Mouse (Mus musculus) CH12.LX (cell line): Measurements from ENCODE around the gene Nectin2. TPM values are rescaled to one million over a fixed set of nuclear protein-coding genes. Genes with fewer than 3 reads are reported as not detected.

Experiments used
- DNase-seq: peaks from one replicate; pipeline ENCODE4 v3.0.0-alpha.2; 2013; ENCODE audit errors: extremely low read depth
- H3K27ac ChIP-seq: 2 replicates; pipeline ENCODE4 v1.5.1; 2012; ENCODE audit warnings: low read depth, mild to moderate bottlenecking, control low read depth, moderate library complexity; ENCODE audit not compliant: insufficient read depth
- H3K27me3 ChIP-seq: replicated peaks from 2 replicates; pipeline ENCODE3; 2012; ENCODE audit warnings: inconsistent platforms
- H3K36me3 ChIP-seq, 2 experiments: replicated peaks in 1 of 2; 2 replicates each; pipeline versions ENCODE3 to v1.6.1; 2012; ENCODE audit warnings: inconsistent platforms in 1 of 2, low read length in 1 of 2, mild to moderate bottlenecking in 1 of 2, mixed read lengths in 1 of 2, moderate library complexity in 1 of 2; ENCODE audit not compliant: control insufficient read depth in 1 of 2, insufficient read depth in 1 of 2
- H3K4me1 ChIP-seq, 2 experiments: 2 replicates each; pipeline ENCODE4 v1.6.1; 2012; ENCODE audit warnings: inconsistent platforms in 1 of 2, moderate library complexity in 1 of 2; ENCODE audit not compliant: insufficient read depth in 2 of 2, control insufficient read depth in 1 of 2
- H3K4me2 ChIP-seq: 2 replicates; pipeline ENCODE4 v1.6.1; 2012; ENCODE audit warnings: low read depth, mild to moderate bottlenecking, control low read depth; ENCODE audit not compliant: poor library complexity, insufficient read depth, severe bottlenecking
- H3K4me3 ChIP-seq, 3 experiments: fragments of 150-350 bp in 1 of 3; sonication (generic) in 1 of 3; replicated peaks in 1 of 3; 2 replicates each; pipeline versions ENCODE3 to v1.5.1; 2011 to 2012; ENCODE audit warnings: low read depth in 2 of 3, low read length in 2 of 3, mild to moderate bottlenecking in 2 of 3, moderate library complexity in 2 of 3, control low read depth in 1 of 3, improper control_type of control experiment in 1 of 3, inconsistent platforms in 1 of 3, mixed read lengths in 1 of 3; ENCODE audit not compliant: poor library complexity in 1 of 3
- H3K79me2 ChIP-seq: replicated peaks from 2 replicates; pipeline ENCODE4 v1.6.1; 2012; ENCODE audit warnings: mild to moderate bottlenecking, moderate library complexity; ENCODE audit not compliant: control insufficient read depth, poor library complexity, insufficient read depth, severe bottlenecking; ENCODE audit errors: extremely low read depth
- H3K9ac ChIP-seq: 2 replicates; pipeline ENCODE4 v1.6.1; 2012; ENCODE audit warnings: low read depth, mild to moderate bottlenecking, control low read depth, moderate library complexity; ENCODE audit not compliant: insufficient read depth
- H3K9me3 ChIP-seq: replicated peaks from 2 replicates; pipeline ENCODE3; 2012; ENCODE audit warnings: low read length, inconsistent platforms, mixed read lengths
- CHD1 ChIP-seq: IDR thresholded peaks from 2 replicates; pipeline ENCODE4 v1.6.1; 2012; ENCODE audit warnings: low read depth, low read length, improper control_type of control experiment, inconsistent platforms
- CHD2 ChIP-seq: IDR thresholded peaks from 2 replicates; pipeline ENCODE4 v1.6.1; 2011; ENCODE audit warnings: low read length, improper control_type of control experiment
- CTCF ChIP-seq, 2 experiments: IDR thresholded peaks in 1 of 2; conservative IDR thresholded peaks in 1 of 2; 2 replicates each; pipeline ENCODE4 v1.5.1; 2011 to 2012; ENCODE audit warnings: low read depth in 2 of 2, low read length in 2 of 2, improper control_type of control experiment in 1 of 2, inconsistent platforms in 1 of 2, mild to moderate bottlenecking in 1 of 2, moderate library complexity in 1 of 2
- ETS1 ChIP-seq: conservative IDR thresholded peaks from 2 replicates; pipeline ENCODE4 v1.6.1; 2012; ENCODE audit warnings: low read depth, mild to moderate bottlenecking, inconsistent platforms, low read length, improper control_type of control experiment, moderate library complexity
- HCFC1 ChIP-seq: IDR thresholded peaks from 2 replicates; pipeline ENCODE4 v1.6.1; 2012; ENCODE audit warnings: low read depth, mild to moderate bottlenecking, inconsistent platforms, low read length, improper control_type of control experiment
- MAFK ChIP-seq: IDR thresholded peaks from 2 replicates; pipeline ENCODE4 v1.6.1; 2011; ENCODE audit warnings: low read length, improper control_type of control experiment; ENCODE audit not compliant: insufficient replicate concordance
- MAX ChIP-seq: IDR thresholded peaks from 2 replicates; pipeline ENCODE4 v1.6.1; 2011; ENCODE audit warnings: low read length, improper control_type of control experiment
- MXI1 ChIP-seq: IDR thresholded peaks from 2 replicates; pipeline ENCODE4 v1.6.1; 2011; ENCODE audit warnings: mild to moderate bottlenecking, low read depth, low read length, improper control_type of control experiment
- NELFE ChIP-seq: IDR thresholded peaks from 2 replicates; pipeline ENCODE4 v1.6.1; 2011; ENCODE audit warnings: low read depth, low read length, improper control_type of control experiment
- RAD21 ChIP-seq: IDR thresholded peaks from 2 replicates; pipeline ENCODE4 v1.6.1; 2011; ENCODE audit warnings: low read depth, mild to moderate bottlenecking, low read length, improper control_type of control experiment, moderate library complexity
- SMC3 ChIP-seq: IDR thresholded peaks from 2 replicates; pipeline ENCODE4 v1.6.1; 2011; ENCODE audit warnings: low read depth, low read length, improper control_type of control experiment
- TCF12 ChIP-seq: IDR thresholded peaks from 2 replicates; pipeline ENCODE4 v1.6.1; 2014; ENCODE audit warnings: low read depth, mild to moderate bottlenecking, inconsistent platforms, low read length, improper control_type of control experiment
- ZC3H11A ChIP-seq: IDR thresholded peaks from 2 replicates; pipeline ENCODE4 v1.6.1; 2012; ENCODE audit warnings: low read depth, mild to moderate bottlenecking, inconsistent platforms, low read length, improper control_type of control experiment
- ZNF384 ChIP-seq: IDR thresholded peaks from 2 replicates; pipeline ENCODE4 v1.6.1; 2012; ENCODE audit warnings: low read depth, low read length, improper control_type of control experiment, inconsistent platforms
- dilution Hi-C: fragments of 300-500 bp; cut with MboI; formaldehyde crosslinking; loops from 2 replicates; pipeline ENCODE4 v1.14.3; 2020; ENCODE audit warnings: low sequenced_read_pairs; ENCODE audit not compliant: extremely low pct_unique_long_range_greater_than_20kb, extremely low pct_ligation_motif_present
- in situ Hi-C: fragments of 300-500 bp; cut with MboI; formaldehyde crosslinking; loops from 3 replicates; pipeline ENCODE4 v1.14.3; 2019; ENCODE audit warnings: low sequenced_read_pairs, low pct_ligation_motif_present, low pct_unique_long_range_greater_than_20kb, mixed read lengths
- polyA plus RNA-seq: library from polyadenylated mRNA; unstranded; fragments of >175 nt; gene quantifications from 2 replicates; pipeline ENCODE4 v1.2.1, GENCODE M21; 2012; ENCODE audit warnings: low read depth; ENCODE audit not compliant: insufficient read length
- total RNA-seq, 2 experiments: library from RNA; depleted of rRNA; stranded (reverse); fragments of 300-350 nt in 1 of 2; fragments of >200 nt in 1 of 2; gene quantifications; 2 replicates each; pipeline ENCODE4 v1.2.3; 2012 to 2014

Nectin2 gene
- total and polyA plus RNA-seq, 3 experiments = 3.0 to 14.1 (median 6.3) TPM

DNA sequence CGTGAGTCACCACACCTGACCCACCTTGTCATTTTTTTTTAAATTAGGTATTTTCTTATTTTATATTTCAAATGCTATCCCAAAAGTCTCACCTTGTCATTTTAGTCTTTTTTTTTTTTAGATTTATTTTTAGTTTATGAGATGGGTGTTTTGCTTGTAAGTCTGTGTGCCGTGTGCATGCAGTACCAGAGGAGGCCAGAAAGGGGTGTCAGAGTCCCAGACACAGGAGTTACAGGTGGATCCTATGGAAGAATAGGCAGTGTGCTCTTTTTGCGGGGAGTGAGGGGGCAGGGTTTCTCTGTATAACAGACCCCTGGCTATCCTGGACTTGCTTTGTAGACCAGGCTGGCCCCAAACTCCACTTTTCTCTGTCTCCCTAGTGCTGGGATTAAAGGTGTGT lies 11.5 kb downstream of the Nectin2 start:
- peaks cover 3% of the 10 kb centered on the region for H3K9me3 ChIP-seq
- H3K27me3 ChIP-seq = no peaks in the 10 kb centered on the region
- no peak overlapping the region for H3K4me3 ChIP-seq
- no peaks in the 10 kb centered on the region for H3K79me2 ChIP-seq
- no peak overlapping the region for H3K27ac ChIP-seq
- H3K4me1 ChIP-seq = peaks cover 4 to 24% of the 10 kb centered on the region in 2 experiments; a peak in 3 of 4 replicates
- dilution Hi-C loops (no loop called here), in situ Hi-C loops (no loop called here)
- DNase-seq = no peak
- H3K9ac ChIP-seq = no peak overlapping the region
- TF ChIP-seq MXI1 (no peak), CTCF (conservative IDR thresholded peaks at IDR 0.05 in 1 of 2, IDR thresholded peaks at IDR 0.05 in 1 of 2; ENCODE audit: low read depth in 2 of 2, low read length in 2 of 2) (peak in 1 of 2 experiments; percentile 41; a peak in 2 of 4 replicates), CHD2 (no peak), RAD21 (peak; percentile 27), SMC3 (peak; percentile 15), MAX (no peak)
- H3K4me2 ChIP-seq = no peak overlapping the region
- peaks cover 7 to 19% of the 10 kb centered on the region in 2 experiments for H3K36me3 ChIP-seq

DNA sequence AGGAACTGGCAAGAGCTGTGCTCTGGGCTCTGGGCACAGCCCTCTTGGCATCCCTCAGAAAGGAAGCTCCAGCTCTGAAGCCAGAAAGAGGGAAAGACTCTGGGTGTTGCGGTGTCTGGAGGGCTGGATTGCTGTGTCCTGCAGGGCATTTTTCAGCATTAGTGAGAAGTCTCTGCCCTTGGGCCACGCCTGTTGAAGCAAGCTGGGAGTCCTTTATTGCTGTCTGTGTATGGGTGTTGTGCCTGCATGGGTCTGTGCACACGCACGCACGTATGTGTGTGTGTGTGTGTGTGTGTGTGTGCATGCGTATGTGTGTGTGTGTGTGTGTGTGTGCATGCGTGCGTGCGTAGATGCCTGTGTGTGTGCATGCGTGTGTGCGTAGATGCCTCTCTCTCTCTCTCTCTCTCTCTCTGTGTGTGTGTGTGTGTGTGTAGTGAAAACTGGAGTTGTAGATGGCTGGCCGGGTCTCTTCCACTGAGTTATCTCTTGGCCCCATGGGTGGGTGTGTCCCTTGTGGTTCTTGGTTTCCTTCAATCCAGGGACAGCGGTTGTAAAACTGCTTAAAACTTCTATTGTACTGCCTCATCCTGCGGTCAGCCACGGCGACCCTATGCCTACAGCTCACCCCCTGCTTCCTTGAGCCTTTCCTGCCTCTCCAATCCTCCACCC lies 13.8 kb downstream of the Nectin2 start:
- H3K9me3 ChIP-seq = peaks cover 3% of the 10 kb centered on the region
- H3K36me3 ChIP-seq = peaks cover 7 to 25% of the 10 kb centered on the region in 2 experiments
- H3K4me1 ChIP-seq = peaks cover 0 to 13% of the 10 kb centered on the region in 2 experiments; a peak in 2 of 4 replicates
- no peak for TF ChIP-seq ETS1
- no peak for TF ChIP-seq NELFE
- TF ChIP-seq CHD1 = no peak
- no peak for TF ChIP-seq TCF12
- no peak for TF ChIP-seq MAFK
- no peak for TF ChIP-seq ZNF384
- TF ChIP-seq HCFC1 = no peak
- no peak for TF ChIP-seq ZC3H11A
- TF ChIP-seq RAD21 = no peak
- dilution Hi-C loops (no loop called here), in situ Hi-C loops (no loop called here)
- H3K4me3 ChIP-seq = no peak overlapping the region
- no peak overlapping the region for H3K4me2 ChIP-seq
- H3K27me3 ChIP-seq = no peaks in the 10 kb centered on the region
- H3K79me2 ChIP-seq = no peaks in the 10 kb centered on the region
- no peak overlapping the region for H3K9ac ChIP-seq
- H3K27ac ChIP-seq = no peak overlapping the region
- no peak for DNase-seq
